Mouse (Mus musculus): ENCODE measurements at regions not wholly inside any gene's neighbourhood (a gene's known extent, or its start where the extent isn't known, plus 50 kb on each side); places are given as distances from the start of the nearest gene placed in this dataset.
"Not testable (repeated sequence)": the region's sequence is repeated elsewhere in the genome, so short reads cannot be mapped to it uniquely, and the experiment has no call there.

DNA sequence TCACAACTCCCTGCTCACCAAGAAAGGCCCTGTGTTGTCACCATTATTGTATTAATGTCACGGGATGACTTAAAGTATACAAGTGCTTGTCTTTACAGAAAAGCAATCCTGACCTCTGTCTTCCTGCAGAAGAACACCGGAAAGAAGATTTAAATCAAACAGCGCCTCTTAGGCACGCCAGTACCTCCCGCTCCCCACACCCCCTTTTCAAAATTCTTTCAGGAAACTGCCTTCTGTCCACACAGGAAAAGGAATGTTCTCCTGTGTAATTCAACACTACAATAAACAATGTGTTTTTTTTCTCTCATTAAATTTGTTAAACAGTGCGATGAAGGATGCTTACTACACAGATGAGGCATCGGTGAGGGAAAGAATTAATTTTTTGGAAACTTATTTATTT is 112.6 kb upstream of the Stt3b start:
- DNase-seq (ENCODE audit: low read depth): no peak

DNA sequence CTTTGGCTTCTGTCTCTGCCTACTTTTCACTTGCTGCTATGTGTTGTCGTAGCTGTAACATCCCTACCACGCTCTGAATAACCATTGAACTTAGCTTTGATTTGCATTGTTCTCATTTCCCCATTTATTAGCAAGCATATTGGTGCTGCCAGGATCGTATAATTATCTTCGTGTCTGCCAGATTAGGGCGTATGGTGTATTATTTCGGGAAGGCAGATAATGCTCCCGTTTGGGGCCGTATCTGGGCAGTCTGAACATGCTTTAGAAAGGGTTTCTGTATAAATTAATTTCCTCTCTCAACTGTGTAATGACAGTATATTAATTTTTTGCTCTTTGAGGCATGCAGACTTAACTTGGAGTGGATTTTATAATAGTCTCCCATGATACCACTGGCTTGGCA is 116.5 kb upstream of the Stt3b start:
- no peak for DNase-seq (ENCODE audit: low read depth)

DNA sequence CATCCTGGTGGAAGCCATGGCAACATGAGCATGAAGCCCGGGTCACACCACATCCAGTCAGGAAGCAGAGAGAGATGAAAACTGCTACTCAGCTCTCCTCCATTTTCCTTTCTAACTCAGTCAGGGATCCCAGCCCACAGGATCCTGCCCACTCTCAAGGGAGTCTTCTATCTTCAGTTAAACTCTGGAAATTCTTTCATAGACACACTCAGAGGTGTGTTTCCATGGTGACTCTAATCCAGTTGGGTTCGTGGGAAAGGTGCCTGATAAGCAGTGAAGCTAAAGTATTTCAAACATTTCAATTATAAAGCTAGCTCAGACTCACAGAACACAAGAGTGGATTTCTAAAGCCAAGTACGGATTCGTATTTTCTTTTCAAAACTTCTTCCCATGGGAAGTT is 120.0 kb upstream of the Stt3b start:
- no peak for DNase-seq (ENCODE audit: low read depth)

DNA sequence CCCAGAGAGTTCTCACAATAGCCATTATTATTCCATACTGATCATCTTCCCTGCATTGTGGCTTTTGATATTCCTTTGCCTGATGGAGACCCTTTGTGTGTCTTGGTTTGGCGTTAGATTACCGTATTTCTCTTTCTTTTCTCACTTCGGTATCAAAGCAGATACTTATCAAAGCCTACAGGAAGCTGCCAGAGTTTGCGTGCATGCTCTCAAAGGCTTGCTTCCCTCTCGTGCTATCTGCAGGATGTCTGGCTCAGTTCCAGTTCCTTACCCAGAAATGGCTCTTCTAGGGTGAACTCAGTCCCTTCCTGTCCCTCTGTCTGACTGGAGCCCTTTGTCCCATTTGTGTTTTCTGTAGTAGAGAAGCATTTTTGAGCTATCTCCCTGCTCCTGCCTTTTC is 124.5 kb upstream of the Stt3b start:
- no peak for DNase-seq (ENCODE audit: low read depth)

DNA sequence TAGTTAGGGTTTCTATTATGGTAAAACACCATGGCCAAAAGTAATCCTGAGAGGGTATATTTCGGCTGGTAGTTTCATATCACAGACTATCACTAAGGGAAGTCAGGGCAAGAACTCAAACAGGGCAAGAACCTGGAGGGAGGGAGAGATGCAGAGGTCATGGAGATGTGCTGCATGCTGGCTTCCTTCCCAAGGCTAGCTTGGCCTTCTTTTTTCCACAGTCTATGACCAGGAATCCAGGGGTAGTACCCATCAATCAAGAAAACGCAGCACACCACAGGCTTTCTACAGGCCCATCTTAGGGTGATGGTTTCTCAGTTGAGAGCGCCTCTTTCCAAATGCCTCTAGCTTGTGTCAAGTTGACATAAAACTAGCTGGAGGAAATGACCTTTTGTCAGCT is 126.1 kb upstream of the Stt3b start:
- DNase-seq (ENCODE audit: low read depth): no peak

DNA sequence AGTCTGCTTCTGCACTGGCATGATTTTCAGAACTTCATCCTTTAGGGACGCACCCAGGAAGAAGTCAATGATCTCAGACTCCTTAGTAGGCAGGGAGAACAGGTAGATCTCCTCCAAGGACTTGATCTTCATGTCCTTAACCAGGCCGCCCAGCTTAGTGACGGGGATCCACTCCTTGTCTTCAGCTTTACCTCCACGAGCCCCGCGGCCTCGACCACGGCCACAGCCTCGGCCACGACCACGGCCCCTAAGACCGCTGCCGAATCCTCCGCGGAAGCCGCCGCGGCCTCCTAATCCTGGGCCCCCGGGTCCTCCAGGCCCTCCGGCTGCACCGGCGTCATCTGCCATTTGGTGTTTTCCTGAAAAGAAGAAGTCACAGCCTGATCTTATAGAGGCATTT is 128.0 kb upstream of the Stt3b start:
- not testable (repeated sequence) for DNase-seq (ENCODE audit: low read depth)

DNA sequence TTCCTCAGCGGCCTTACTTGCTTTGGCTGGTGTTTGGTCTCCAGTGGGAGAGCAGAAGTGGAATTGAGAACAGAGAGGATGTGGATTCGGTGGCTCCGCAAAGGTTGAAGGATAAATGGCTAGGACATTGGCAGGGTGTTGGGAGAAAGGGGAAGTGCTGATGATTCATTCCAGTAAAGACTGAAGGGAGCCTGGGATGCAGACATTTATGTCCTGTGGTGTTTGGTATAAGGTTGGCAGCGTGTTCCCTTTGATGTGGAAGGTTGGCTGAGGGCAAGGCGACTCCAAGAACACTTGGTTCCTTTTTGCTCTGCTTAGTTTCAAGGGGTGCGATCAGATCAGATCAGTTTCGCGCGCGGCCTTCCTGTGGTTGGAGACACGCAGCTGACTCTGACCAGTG is 136.5 kb upstream of the Stt3b start:
- DNase-seq (ENCODE audit: low read depth): no peak

DNA sequence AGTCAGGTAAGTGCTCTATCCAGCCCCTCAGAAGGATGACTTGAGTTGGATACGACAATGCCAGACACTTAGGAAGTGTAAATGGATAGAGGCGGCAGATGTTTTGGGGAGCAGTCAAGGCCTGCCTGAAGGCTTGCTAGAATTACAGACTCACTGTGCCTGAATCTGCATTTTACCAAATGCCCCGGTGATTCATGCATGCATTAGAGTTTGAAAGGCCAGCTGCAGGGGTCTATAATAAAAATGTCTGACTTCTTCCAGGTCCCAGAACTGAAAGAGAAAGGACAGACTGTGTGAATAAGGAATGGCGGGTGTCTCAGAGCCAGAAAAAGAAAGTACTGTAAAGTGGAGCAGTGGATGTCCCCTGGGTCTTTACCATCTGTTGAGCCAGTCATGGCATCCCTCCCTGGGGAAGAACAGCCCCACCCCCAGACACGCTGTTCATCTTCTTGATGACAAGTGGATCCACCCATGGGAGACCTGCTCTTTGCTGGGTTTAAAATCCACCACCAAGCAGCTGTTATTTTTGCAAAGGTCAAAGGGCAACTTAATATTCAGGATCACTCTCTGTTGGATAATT is 140.6 kb upstream of the Stt3b start:
- DNase-seq (ENCODE audit: low read depth): no peak

DNA sequence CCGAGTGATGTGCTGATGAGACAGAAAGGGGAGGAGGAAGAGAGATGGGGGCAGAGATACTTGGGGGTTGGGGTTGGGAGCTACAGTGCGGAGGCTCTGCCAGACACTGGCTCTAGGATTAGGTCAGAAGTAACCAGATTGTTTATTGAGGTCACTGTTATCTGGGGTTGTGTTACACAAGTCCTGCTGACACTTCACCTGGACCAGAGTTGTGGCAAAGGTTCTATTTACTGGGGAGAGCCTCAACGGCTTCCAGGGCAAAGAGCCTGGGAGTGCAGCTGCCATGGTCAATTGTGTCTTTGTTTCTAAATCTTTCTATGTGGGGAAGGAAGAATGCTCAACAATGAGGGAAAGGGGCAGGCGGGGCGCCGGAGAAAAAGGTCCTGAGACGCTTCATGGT is 144.6 kb upstream of the Stt3b start:
- no peak for DNase-seq (ENCODE audit: low read depth)

DNA sequence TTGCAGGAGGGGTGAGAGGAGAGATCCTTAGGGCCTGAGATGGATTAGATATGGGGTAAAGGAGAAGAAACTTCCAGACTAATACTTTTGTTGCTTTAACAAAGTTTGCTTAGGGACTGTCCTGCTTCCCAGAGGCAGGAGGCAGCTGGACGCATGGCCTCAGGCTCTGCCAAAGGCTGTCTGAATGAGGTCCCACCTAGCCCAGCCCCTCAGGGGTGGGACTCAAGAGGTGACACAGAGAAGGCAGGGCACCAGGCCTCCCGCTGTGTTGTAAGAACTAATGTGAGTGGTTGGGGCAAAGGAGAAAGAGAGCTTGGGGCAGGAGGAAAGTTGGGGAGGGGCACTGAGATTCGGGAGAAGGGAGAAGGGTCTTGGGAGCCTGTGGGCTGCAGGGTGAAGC is 145.9 kb upstream of the Stt3b start:
- DNase-seq (ENCODE audit: low read depth): no peak

DNA sequence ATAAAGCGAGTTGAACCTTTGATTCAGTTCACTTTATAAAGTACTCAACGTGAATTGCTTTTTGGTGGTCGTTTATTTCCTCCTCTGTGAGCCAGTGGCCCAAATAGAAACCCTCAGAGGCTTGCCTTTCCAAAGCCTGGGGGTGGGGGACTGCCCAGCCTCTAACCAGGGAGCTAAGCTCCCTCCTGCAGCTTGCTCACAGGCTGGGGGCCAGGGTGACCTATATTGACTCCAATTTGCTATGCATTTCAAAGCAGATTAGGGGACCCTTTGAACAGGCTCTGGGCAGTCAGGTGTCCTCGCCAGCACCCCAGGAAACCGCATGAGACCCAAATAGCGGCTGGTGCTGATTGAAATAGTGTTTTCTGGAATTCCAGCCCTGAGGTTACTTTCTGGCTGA is 146.4 kb upstream of the Stt3b start:
- DNase-seq (ENCODE audit: low read depth): no peak

DNA sequence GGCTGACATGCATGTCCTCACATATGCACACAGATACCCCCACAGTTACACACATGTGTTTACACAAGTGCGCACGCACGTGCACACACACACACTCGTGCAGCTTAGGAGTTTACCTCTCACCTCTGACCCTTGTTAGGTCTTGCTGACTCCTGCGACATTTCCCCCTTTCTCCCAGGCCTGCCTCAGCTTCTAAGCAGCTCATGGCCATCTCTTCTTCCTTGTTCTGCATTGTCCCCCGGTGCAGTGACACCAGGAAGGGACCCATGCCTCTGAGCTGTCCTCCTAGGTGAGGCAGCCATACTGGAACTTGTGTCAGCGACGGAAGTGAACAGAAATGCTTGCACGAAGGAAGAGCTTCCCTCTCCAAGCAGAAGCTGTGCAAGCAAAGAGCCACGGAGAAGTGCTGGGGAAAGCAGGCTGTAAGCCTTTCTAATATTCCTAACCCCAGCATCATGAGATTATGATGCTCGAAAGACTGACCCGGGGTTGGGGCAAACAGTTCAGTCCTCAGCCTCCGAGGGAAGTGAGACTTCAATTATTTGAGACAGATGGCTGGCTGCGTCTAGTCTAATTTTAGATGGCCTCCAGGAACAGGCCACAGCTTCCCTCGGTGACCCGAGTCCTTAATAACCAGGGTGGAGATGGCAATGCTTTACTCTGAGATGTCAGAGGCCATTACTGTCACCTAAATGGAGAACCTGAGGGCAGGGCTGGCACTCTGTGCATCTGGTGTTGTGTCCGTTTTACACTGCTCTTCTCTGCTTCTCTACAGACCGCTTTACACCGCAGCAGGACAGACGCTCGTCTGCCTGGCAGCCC is 147.9 kb upstream of the Stt3b start:
- DNase-seq (ENCODE audit: low read depth): no peak

DNA sequence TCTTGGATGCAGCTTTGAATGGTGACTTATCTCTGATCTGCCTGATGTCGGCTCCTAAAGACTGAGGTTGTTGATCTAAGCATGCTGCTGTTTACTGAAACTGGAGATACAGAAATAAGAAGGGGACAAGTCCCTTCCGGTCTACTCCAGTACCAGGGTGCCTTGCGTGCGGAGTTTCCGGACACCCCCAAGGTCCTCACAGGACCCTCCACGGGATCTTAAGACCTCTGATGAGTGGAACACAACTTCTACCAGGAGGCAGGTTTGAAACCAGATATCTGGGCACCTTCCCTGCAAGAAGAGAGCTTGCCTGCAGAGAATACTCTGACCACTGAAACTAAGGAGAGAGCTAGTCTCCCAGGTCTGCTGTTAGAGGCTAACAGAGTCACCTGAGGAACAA is 148.9 kb upstream of the Stt3b start:
- not testable (repeated sequence) for DNase-seq (ENCODE audit: low read depth)

DNA sequence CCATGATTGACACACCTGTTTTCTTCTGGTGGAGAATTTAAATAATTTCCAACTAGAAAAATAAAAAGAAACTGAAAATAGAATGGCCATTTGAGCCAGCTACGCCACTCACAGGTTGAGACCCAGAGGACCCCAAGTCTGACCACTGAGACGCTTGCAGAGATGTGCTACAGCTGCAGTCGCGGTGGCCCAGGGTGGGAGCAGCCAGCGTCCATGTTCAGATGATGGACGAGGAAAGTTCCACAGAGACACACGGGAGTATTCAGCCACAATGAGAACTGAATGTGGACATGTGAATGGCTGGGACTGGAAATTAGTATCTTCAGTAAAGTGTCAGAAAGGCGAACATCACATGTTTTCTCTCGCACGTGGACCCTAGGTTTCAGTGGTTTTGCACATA is 155.1 kb upstream of the Stt3b start:
- no peak for DNase-seq (ENCODE audit: low read depth)

DNA sequence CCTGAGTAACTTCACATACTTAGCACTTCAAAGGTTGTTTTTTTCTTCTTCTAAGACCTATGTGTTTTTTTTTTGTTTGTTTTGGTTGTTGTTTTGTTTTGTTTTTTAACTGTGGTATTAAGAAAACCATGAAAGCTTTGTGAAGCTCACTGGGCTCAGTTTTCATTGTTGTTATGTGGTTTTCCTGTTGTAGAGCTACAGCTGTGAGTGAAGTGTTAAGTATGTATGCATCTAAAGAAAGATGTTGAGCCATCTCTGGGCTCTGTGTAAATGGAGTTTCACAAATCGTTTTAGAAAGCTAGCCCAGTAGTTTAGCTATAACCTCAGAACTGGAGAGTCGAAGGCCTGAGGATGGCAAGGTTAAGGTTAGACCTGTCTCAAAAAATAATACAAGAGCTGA is 158.4 kb upstream of the Stt3b start:
- no peak for DNase-seq (ENCODE audit: low read depth)

DNA sequence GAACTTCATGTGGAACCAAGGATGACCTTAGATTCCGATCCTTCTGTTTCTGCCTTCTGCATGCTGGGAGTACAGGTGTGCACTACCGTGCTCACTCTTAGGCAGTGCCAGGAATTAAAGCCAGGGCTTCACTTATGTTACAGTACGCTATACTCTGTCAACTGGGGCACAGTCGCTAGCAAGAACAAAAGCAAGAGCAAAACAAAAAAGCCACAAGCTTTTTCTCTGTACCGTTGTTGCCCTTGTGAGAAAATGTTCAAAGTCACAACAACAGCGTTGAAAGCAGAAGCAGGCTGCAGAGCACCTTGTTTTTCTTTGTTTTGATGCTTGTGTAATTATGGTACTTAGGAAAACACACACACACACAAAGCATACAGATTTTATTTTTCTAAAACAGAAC is 161.4 kb upstream of the Stt3b start:
- DNase-seq (ENCODE audit: low read depth): no peak

DNA sequence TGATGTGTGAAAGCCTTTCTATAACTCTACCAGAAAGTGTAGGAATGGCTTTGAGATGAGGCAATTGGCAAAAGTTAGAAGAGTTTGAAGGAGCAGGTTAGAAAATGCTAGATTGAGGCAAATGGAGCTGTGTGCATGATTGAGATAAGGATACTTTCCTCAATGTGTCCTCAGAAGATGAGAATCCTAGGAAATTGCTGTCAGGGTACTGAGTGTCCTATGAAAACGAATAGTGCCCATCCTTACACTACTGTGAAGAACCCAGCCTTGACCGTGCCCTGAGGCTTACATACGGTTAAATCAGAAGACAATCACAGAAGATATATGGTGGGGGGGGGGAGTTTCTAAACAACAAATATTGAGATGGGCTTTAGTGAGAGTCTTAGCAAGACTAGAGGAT is 162.8 kb upstream of the Stt3b start:
- no peak for DNase-seq (ENCODE audit: low read depth)

DNA sequence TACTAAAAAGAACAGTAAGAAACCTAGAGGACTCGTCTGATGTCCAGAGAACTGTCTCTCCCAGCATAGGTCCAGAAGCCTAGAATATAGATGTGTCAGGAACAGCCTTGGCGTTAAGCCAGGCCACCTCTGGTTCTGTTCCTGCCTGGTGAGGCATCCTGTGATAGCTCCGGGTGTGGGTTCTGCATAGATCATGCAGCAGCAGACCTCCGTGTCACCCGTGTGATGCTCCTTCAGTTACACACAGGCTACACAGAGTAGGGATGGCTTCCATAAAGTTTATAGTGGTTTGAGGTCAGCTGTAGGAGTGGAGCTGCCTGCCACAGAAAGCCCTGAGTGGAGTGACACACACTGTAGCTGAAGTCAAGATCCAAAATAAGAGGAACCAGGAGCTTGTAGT is 163.6 kb upstream of the Stt3b start:
- DNase-seq (ENCODE audit: low read depth): no peak

DNA sequence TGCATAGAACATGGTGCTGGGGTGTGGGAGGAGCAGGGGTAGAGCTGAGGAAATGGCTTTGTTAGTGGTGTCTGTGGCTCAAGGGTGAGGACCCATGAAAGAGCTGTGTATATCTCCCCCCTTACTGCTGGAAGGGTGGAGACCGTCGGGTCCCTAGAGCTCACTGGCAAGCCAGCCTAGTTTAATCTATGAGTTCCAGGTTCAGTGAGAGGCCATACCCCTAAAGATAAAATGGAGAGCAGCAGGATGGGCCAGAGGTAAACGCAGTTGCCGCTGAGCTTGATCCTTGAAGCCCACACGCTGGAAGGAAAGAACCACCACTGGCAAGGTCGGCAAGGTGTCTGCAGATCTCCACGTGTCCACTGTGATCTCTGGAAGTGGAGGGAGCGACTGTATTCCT is 164.1 kb upstream of the Stt3b start:
- no peak for DNase-seq (ENCODE audit: low read depth)

DNA sequence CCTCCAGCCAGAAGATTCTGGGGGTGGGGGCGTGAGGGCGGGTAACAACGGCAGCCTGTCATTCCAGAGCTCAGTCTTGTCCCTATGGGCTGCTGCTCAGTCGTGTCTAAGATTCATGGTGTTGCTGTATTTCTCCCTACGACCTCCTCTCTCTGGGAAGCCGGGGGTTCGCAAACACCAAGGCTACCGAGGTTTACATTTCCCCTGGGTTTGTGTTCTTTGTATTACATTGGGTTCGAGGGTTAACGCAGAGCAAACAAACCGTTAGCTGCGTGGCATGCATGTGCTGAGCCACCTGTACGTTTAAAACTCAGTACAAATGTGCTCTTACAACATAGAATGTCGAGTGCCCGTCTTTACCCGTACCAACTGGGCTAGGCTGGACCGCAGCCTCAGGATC is 166.0 kb upstream of the Stt3b start:
- DNase-seq (ENCODE audit: low read depth): no peak

DNA sequence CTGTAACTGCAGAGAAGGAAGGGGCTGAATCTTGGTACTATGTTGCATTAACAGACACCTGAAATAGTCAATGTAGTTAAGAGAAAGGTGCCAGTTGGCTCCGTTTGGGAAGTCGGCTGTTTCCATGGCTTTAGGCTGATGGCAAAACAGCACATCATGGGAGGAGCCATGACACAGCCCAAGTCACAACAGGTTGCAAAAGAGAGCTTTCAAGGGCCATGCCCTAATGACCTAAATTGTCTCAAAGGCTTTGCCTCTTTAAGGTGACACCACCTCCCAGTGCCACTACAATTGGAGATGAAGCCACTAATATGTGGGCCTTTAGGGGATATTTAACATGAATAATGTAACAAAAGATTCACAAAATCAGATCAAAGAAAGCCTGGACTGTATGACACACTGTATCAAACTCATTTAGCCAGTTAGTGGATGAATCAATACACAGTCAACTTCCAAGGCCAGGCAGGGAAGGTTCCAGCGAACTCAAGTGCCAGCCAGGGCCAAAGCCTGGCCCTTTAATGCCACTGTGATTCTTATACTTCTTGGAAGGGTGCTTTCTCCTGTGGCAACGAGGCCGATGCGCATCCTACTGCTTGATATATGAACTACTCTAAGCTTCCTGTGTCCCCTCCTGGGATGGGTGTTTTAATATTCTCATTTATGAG is 167.5 kb upstream of the Stt3b start:
- DNase-seq (ENCODE audit: low read depth): no peak

DNA sequence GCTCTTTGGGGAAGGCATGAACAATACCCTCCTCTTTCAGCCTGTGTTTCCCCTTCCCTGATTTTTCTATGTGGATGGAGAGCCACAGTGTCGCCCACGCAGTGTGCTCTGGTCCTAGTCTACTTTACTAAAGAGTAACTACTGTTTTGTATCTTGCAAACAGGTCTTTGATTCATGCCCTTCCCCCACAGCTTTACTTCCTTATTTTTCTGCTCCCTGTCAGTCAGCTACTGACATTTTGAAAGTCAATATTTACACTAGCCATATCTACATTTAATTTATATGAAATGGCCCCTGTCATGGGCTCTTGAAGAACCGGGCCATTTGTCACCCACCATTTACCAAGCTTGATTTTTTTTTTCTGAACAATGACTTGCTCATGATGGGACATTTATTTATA is 168.7 kb upstream of the Stt3b start:
- DNase-seq (ENCODE audit: low read depth): no peak

DNA sequence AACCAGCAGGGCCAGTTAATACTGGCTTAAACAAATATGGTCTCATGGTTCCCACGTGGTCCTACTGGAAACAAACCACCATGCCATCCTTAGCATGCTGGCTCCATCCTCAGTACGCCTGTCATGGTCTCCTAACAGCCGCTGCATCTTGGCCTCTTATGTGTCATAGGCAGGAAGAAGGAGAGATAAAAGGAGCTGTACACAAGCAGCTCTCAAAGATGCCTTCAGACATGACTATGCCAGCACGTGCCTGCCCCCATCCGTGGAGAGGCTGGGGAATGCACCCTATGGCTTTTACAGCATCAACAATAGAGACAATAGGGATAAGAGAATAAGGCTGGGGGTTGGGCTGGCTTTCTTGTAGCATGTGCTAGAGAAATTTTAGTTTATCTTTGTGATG is 171.0 kb upstream of the Stt3b start:
- no peak for DNase-seq (ENCODE audit: low read depth)

DNA sequence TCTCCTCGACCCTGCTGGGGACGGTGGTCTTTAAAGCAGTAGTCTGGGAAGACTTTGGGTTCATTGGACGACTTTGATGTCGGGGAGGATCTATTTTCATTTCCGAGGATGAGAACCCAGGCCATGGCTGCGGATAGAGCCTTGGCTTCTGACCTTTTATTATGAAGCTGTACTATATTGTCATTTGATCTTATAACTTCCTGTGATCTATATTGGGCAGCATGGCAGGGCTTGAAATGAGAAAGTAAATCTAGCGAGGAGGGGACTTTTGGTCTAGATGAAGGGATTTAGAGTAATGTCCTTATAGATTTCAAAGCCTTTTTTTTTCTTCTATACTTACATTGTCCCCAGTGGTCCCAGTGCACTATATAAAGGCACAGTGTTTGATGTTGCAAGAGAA is 172.8 kb upstream of the Stt3b start:
- no peak for DNase-seq (ENCODE audit: low read depth)

All from NIH3T3 (cell line).